Mouse (Mus musculus) midbrain, postnatal 0 days (tissue): ENCODE measurements at regions not wholly inside any gene's neighbourhood (a gene's known extent, or its start where the extent isn't known, plus 50 kb on each side); places are given as distances from the start of the nearest gene placed in this dataset.

Experiments used
- ATAC-seq: fragments of 200-750 bp; cut with Nextera tagmentation; 2 replicates; pipeline ENCODE4 v1.8.0; 2017; ENCODE audit warnings: moderate number of reproducible peaks, mild to moderate bottlenecking, moderate TSS enrichment, moderate library complexity; ENCODE audit not compliant: low FRiP score
- DNase-seq: peaks from one replicate; pipeline ENCODE4 v3.0.0-alpha.2; 2015; ENCODE audit warnings: low spot score
- H3K27ac ChIP-seq: fragments of 300-500 bp; sonication (generic); 2 replicates; pipeline ENCODE4 v1.5.1; 2014; ENCODE audit warnings: low read depth, mild to moderate bottlenecking, low read length, mixed read lengths
- H3K27me3 ChIP-seq: fragments of 300-500 bp; sonication (generic); 2 replicates; pipeline ENCODE4 v1.6.1; 2014; ENCODE audit warnings: low read length, control low read depth, mixed read lengths; ENCODE audit not compliant: insufficient read depth
- H3K36me3 ChIP-seq: fragments of 300-500 bp; sonication (generic); 2 replicates; pipeline ENCODE4 v1.6.1; 2014; ENCODE audit warnings: low read length, control low read depth, mixed read lengths; ENCODE audit not compliant: insufficient read depth
- H3K4me1 ChIP-seq: fragments of 300-500 bp; sonication (generic); 2 replicates; pipeline ENCODE4 v1.6.1; 2014; ENCODE audit warnings: mild to moderate bottlenecking, control low read depth, antibody characterized with exemption, low read length, mixed read lengths; ENCODE audit not compliant: insufficient read depth
- H3K4me2 ChIP-seq: fragments of 300-500 bp; sonication (generic); 2 replicates; pipeline ENCODE4 v1.6.1; 2014; ENCODE audit warnings: low read depth, mild to moderate bottlenecking, low read length, mixed read lengths; ENCODE audit not compliant: poor library complexity, severe bottlenecking
- H3K4me3 ChIP-seq: fragments of 300-500 bp; sonication (generic); 2 replicates; pipeline ENCODE4 v1.5.1; 2014; ENCODE audit warnings: low read depth, mild to moderate bottlenecking, low read length, moderate library complexity
- H3K9ac ChIP-seq: fragments of 300-500 bp; sonication (generic); replicated peaks from 2 replicates; pipeline ENCODE4 v1.6.1; 2014; ENCODE audit warnings: mild to moderate bottlenecking, low read length, moderate library complexity, mixed read lengths; ENCODE audit not compliant: poor library complexity, severe bottlenecking
- H3K9me3 ChIP-seq: fragments of 300-500 bp; sonication (generic); 2 replicates; pipeline ENCODE4 v1.6.1; 2016; ENCODE audit warnings: low read length, control low read depth
- CTCF ChIP-seq: IDR thresholded peaks from 2 replicates; pipeline ENCODE4 v1.5.1; 2016; ENCODE audit warnings: antibody characterized with exemption, mild to moderate bottlenecking
- WGBS: fragments of 180-500 bp; shearing (Covaris S2); extraction: QIAGEN DNeasy Blood & Tissue Kit; methylation state at CpG from one replicate; pipeline ENCODE4 v1.1.7; 2014; 5-methylcytosine and 5-hydroxymethylcytosine counted together

DNA sequence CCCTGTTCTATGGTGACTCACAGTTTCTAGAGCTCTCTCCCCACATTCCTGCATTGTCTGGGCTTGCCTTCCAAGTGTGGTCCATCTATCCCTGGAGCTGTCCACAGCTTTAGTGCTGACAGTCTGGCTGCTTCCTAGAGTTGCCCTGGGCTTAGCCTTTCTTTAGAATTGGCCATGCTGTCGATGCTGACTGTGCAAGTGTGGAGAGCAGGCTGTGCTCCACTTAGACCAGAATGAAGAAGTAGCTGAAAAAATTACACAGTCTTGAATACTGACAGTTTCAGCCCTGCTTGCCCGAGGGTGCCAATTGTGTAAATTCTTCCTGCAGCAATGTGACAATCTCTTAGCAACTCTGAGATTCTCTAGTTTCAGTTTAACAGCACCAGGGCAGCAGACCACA, 203.3 kb upstream of the Tmpo start:
- Histone ChIP-seq H3K4me1 (0 out of 2 replicates have a peak, but pooled peaks cover 3% of the 10 kb centered on the region), H3K9me3 (no peaks in the 10 kb centered on the region), H3K4me3 (no peak overlapping the region), H3K4me2 (no peak overlapping the region), H3K36me3 (no peaks in the 10 kb centered on the region), H3K27ac (peak overlapping the region; percentile 51), H3K27me3 (no peaks in the 10 kb centered on the region), H3K9ac (no peak overlapping the region)
- WGBS = 9% methylated on average over 2 of the region's 2 CpGs
- DNase-seq (peak; percentile 81), ATAC-seq (peak; percentile 87)
- no peak for TF ChIP-seq CTCF

DNA sequence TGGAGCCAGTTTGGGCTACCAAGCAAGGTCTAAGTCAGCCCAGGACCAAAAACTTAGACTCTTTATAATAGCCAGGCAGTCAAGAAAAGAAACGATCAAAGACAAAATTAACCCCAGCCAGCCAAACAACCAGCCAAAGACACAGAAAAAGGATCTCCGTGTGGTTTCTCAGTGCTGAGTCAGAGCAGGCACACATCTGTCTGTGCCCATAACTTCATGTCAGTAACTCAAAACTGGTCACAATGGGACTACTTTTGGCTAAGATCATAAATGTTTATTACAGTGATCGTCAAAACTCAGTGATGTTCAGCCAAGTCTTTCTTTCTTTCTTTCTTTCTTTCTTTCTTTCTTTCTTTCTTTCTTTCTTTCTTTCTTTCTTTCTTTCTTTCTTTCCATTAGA, 195.6 kb upstream of the Tmpo start:
- 0 out of 2 replicates have a peak, but pooled peaks cover 3% of the 10 kb centered on the region for H3K4me1 ChIP-seq
- WGBS = 90% methylated on average over 3 of the region's 3 CpGs
- no peak for TF ChIP-seq CTCF
- DNase-seq = no peak
- H3K4me3 ChIP-seq = no peak overlapping the region
- no peak for ATAC-seq
- no peak overlapping the region for H3K27ac ChIP-seq
- H3K27me3 ChIP-seq = no peaks in the 10 kb centered on the region
- no peaks in the 10 kb centered on the region for H3K9me3 ChIP-seq
- H3K4me2 ChIP-seq = no peak overlapping the region
- no peak overlapping the region for H3K9ac ChIP-seq
- no peaks in the 10 kb centered on the region for H3K36me3 ChIP-seq

DNA sequence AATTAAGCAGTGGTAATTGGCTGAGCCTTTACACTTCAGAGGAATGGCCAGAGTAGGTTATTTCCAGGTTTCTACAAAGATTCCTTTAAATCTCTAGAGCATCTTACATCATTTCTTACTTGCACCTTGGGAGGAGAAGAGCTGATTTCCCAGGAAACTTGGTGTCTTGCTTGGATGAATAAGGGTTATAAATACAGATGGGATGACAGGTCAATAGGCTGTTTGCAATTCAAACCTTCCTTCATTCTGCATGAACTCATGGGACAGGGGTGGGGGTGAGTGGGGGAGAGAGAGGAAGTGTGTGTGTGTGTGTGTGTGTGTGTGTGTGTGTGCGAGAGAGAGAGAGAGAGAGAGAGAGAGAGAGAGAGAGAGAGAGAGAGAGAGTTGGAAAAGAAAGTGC, 186.4 kb upstream of the Tmpo start:
- no peak overlapping the region for H3K9ac ChIP-seq
- H3K9me3 ChIP-seq = no peaks in the 10 kb centered on the region
- no peaks in the 10 kb centered on the region for H3K4me1 ChIP-seq
- H3K27me3 ChIP-seq = no peaks in the 10 kb centered on the region
- DNase-seq = no peak
- H3K36me3 ChIP-seq = no peaks in the 10 kb centered on the region
- H3K4me3 ChIP-seq = no peak overlapping the region
- no peak for ATAC-seq
- no peak for TF ChIP-seq CTCF
- H3K4me2 ChIP-seq = no peak overlapping the region
- H3K27ac ChIP-seq = no peak overlapping the region
- WGBS = no CpG with 5 or more reads among the region's 1 CpGs

DNA sequence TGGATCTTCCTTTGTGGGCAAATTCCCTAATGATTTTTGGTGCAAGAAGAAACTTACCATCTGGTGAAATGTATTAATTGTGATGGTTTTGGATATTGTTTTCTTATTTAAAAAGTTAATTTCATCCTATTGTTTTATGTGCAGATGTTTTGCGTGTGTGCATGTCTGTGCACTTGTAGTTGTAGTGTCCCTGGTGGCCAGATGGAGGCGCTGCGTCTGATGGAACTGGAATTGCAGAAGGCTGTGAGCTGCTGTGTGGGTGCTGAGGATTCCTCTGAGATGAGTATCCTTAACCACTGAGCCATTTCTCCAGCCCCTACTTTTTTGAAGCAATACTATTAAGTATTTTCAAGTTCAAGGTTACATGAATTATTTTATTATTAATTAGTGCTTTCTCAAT, 181.5 kb upstream of the Tmpo start:
- Histone ChIP-seq H3K27ac (no peak overlapping the region), H3K4me3 (no peak overlapping the region), H3K4me1 (no peaks in the 10 kb centered on the region), H3K9ac (no peak overlapping the region), H3K9me3 (no peaks in the 10 kb centered on the region), H3K36me3 (no peaks in the 10 kb centered on the region), H3K27me3 (no peaks in the 10 kb centered on the region), H3K4me2 (no peak overlapping the region)
- DNase-seq (no peak), ATAC-seq (no peak)
- WGBS = 86% methylated on average over 3 of the region's 3 CpGs
- peak; percentile 46 for TF ChIP-seq CTCF

DNA sequence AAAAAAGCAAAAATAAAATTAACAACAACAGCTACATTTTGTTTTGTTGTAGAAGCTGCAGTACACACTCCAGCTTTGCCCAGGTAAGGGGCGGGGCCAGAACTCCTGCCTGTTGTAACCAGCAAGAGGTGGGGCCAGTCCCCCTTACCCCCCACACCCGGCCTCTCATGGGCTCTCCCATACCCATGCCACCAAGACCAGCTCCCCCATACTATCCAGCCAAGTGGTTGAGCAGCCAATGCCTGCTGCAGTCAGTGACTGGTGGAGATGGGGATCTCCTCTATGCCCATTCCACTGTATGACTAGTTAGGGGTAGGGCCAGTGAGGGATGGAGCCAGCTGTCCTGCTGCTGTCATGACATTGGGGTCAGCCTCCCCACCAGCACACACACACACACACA, 180.5 kb upstream of the Tmpo start:
- no peak for ATAC-seq
- Histone ChIP-seq H3K4me3 (no peak overlapping the region), H3K4me2 (no peak overlapping the region), H3K36me3 (no peaks in the 10 kb centered on the region), H3K9me3 (no peaks in the 10 kb centered on the region), H3K27me3 (no peaks in the 10 kb centered on the region), H3K27ac (no peak overlapping the region), H3K4me1 (no peaks in the 10 kb centered on the region), H3K9ac (no peak overlapping the region)
- no peak for DNase-seq
- no peak for TF ChIP-seq CTCF
- WGBS = 95% methylated on average over 2 of the region's 2 CpGs

DNA sequence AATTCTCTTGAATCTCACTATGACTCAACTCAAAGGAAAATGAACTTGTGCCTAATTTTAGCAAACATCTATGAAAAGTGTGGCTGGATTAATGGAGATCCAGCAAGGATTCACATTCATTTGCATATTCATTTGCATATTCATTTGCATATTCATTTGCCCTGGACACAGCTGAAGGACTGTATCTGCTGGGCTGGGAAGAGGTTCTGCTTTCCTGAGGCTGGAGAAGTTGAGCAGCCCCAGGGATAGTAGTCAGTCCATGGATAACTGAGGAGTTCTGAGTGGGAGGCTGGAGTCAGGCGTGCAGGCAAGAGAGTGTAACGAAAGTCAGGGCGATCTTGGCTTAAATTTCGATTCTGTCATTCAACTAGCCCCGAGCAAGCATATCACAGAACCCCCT, 164.3 kb upstream of the Tmpo start:
- 61% methylated on average over 5 of the region's 5 CpGs for WGBS
- Histone ChIP-seq H3K4me1 (no peaks in the 10 kb centered on the region), H3K9me3 (no peaks in the 10 kb centered on the region), H3K9ac (no peak overlapping the region), H3K4me3 (no peak overlapping the region), H3K27me3 (no peaks in the 10 kb centered on the region), H3K4me2 (no peak overlapping the region), H3K27ac (no peak overlapping the region), H3K36me3 (no peaks in the 10 kb centered on the region)
- ATAC-seq = no peak
- DNase-seq = no peak
- no peak for TF ChIP-seq CTCF
